Mouse (Mus musculus) gastrocnemius, postnatal 14 days (tissue): ENCODE measurements around the gene Fbln2. TPM values are rescaled to one million over a fixed set of nuclear protein-coding genes. Genes with fewer than 3 reads are reported as not detected.

Experiments
- DNase-seq: peaks from one replicate; pipeline ENCODE4 v3.0.0; 2021; ENCODE audit warnings: mixed read lengths
- intact Hi-C: fragments of 180-260 bp; cut with DNase I; formaldehyde crosslinking; loops from one replicate; pipeline ENCODE4 v1.15.1; 2025; ENCODE audit warnings: low total_unique reads
- total RNA-seq, 2 experiments: library from RNA; stranded (reverse); gene quantifications; 2 replicates each; pipeline ENCODE4 v1.2.3; 2021

The Fbln2 gene
- total RNA-seq, 2 experiments from 2014 or later = 62.5 to 62.6 TPM

GRCm38 (mm10) chr6:91259440-91260120, 47.3 kb downstream of the Fbln2 start:
- intact Hi-C loops = loop anchor here (5.0 kb wide), 1 partner anchor 92 kb away; no protein-coding TSS in a partner anchor
- peak; percentile 45 for DNase-seq

- no peak for DNase-seq
- intact Hi-C loops = loop anchor here (5.0 kb wide), 1 partner anchor 93 kb away; no protein-coding TSS in a partner anchor
These were observed 48.2 kb downstream of the Fbln2 start for GRCm38 (mm10) chr6:91260347-91260986.

- intact Hi-C loops = loop anchor here (5.0 kb wide), 1 partner anchor 94 kb away; no protein-coding TSS in a partner anchor
- no peak for DNase-seq
These were observed 48.7 kb downstream of the Fbln2 start for GRCm38 (mm10) chr6:91260987-91261367.

DNA sequence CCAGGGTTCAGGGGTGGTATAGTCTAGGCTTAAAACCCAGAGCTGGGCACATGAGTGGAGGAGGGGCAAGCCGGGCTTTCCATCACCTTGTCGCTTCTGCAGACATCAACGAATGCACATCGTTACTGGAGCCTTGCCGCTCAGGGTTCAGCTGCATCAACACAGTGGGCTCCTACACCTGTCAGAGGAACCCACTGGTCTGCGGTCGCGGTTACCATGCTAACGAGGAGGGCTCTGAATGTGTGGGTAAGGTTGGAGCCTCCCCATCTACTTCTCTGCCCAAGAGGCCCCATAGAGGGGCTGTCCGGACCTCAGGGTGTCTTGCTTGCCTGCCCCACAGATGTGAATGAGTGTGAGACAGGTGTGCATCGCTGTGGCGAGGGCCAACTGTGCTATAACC, 53.4 kb downstream of the Fbln2 start:
- intact Hi-C loops = no loop called here
- DNase-seq = no peak

DNA sequence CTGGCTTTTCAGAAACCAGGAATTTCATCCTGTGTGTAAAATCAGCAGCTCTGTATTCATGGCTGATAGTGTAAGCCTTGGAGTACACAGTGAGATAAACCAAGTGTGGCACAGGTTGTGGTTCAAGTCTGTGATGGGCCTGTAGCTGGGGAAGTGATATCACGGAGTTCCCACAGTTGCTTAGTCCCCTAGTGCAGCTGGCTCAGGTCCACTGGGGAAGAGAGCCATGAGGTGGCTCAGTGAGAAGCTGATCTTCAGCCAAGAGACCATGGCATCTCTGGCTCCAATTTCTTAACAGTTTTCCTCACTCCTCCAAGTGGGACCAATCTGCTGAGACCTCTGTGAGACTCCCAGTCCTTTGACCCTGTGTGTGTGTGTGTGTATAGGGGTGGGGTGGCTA, 54.4 kb downstream of the Fbln2 start:
- DNase-seq = no peak
- intact Hi-C loops = no loop called here

GRCm38 (mm10) chr6:91268318-91268717, 56.1 kb downstream of the Fbln2 start:
- intact Hi-C loops = no loop called here
- no peak for DNase-seq

GRCm38 (mm10) chr6:91277549-91277948, 65.3 kb downstream of the Fbln2 start:
- intact Hi-C loops = no loop called here
- peak; percentile 62 for DNase-seq

GRCm38 (mm10) chr6:91278302-91278701, 66.0 kb downstream of the Fbln2 start:
- intact Hi-C loops = loop anchor here (2.0 kb wide), 1 partner anchor 106 kb away; no protein-coding TSS in a partner anchor
- DNase-seq = no peak

DNA sequence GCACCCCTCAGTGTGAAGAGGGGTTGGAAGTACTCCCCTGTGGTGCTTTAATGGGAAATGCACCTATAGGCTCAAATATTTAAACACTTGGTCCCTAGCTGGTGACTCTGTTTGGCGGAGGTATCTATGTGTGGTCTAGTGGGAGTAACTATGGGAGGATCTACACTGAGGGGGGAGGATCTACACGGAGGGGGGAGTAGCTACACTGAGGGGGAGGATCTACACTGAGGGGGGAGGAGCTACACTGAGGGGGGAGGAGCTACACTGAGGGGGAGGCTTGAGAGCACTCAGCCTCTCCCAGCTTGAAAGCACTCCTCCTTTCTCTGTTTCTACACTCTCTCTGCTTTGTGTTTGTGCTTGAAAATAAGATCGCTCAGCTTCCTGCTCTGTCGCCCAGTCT, 67.2 kb downstream of the Fbln2 start:
- intact Hi-C loops = loop anchor here (2.0 kb wide), 1 partner anchor 107 kb away; no protein-coding TSS in a partner anchor
- DNase-seq = no peak

DNA sequence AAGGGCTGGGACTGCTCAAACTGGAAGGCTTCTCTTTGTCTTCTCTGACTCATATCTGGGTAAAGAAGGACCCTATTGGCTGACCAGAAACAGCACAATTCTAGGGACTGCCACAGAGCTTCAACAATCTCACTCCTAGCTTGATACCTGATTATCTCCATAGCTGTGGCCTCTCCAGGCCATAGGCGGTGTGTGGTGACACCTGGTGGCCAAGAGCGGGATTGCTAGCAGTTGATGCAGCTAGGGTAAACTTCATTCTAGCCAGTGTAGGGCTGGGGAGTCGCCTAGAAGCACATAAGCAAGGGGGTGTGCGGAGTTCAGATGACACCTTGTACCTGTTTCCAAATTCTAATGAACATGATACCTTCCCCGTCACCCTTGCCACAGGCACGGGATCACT, 69.0 kb downstream of the Fbln2 start:
- intact Hi-C loops = loop anchor here (2.0 to 10.0 kb wide), 2 partner anchors 114 to 456 kb away; no protein-coding TSS in a partner anchor
- DNase-seq = peak; percentile 84

- intact Hi-C loops = loop anchor here (2.0 to 10.0 kb wide), 2 partner anchors 115 to 457 kb away; no protein-coding TSS in a partner anchor
- no peak for DNase-seq
These were observed 69.5 kb downstream of the Fbln2 start for GRCm38 (mm10) chr6:91281747-91282146.

- intact Hi-C loops = loop anchor here (10.0 kb wide), 1 partner anchor 458 kb away; no protein-coding TSS in a partner anchor
- DNase-seq = no peak
These were observed 70.8 kb downstream of the Fbln2 start for GRCm38 (mm10) chr6:91283031-91283430.

- no peak for DNase-seq
- intact Hi-C loops = loop anchor here (2.0 to 10.0 kb wide), 2 partner anchors 226 to 460 kb away; no protein-coding TSS in a partner anchor
These were observed 72.5 kb downstream of the Fbln2 start for GRCm38 (mm10) chr6:91284521-91285449.

GRCm38 (mm10) chr6:91285450-91285790, 73.2 kb downstream of the Fbln2 start:
- peak; percentile 87 for DNase-seq
- intact Hi-C loops = loop anchor here (2.0 to 10.0 kb wide), 2 partner anchors 225 to 461 kb away; no protein-coding TSS in a partner anchor

GRCm38 (mm10) chr6:91285814-91286545, 73.7 kb downstream of the Fbln2 start:
- DNase-seq = peak; percentile 31

GRCm38 (mm10) chr6:91286624-91287023, 74.4 kb downstream of the Fbln2 start:
- peak; percentile 79 for DNase-seq
- intact Hi-C loops = loop anchor here (2.0 to 10.0 kb wide), 2 partner anchors 122 to 462 kb away; no protein-coding TSS in a partner anchor

More at GRCm38 (mm10) chr6:91285814-91286545, 73.7 kb downstream of the Fbln2 start:
- intact Hi-C loops = loop anchor here (2.0 to 10.0 kb wide), 3 partner anchors 123 to 461 kb away; no protein-coding TSS in a partner anchor

- no peak for DNase-seq
- intact Hi-C loops = loop anchor here (2.0 to 10.0 kb wide), 2 partner anchors 122 to 462 kb away; no protein-coding TSS in a partner anchor
These were observed 74.9 kb downstream of the Fbln2 start for GRCm38 (mm10) chr6:91287148-91287547.

DNA sequence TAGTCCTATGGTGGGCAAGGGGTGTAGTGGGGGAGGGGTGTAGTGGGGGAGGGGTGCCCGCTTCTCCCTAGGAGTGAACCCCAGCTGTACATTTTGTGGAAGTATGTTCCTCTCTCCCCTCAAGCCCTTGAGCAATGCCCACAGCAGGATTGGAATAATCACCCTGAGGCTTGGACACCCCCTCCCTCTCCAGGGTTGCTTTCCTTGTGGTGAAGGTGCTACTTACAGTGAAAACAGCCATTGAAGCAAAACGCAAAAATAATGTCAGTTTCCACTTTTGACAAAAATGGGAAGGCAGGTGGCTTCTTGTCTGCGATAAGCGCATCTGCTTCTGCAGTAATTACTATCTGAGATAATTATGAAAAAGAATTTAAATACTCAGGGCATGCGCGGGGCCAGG, 75.4 kb downstream of the Fbln2 start:
- intact Hi-C loops = loop anchor here (2.0 to 10.0 kb wide), 2 partner anchors 121 to 463 kb away; no protein-coding TSS in a partner anchor

More for the DNA sequence above, 75.4 kb downstream of the Fbln2 start:
- DNase-seq = no peak
